Comparison of ENCODE assay signal across 8 mouse cellular contexts in the genomic region with DNA sequence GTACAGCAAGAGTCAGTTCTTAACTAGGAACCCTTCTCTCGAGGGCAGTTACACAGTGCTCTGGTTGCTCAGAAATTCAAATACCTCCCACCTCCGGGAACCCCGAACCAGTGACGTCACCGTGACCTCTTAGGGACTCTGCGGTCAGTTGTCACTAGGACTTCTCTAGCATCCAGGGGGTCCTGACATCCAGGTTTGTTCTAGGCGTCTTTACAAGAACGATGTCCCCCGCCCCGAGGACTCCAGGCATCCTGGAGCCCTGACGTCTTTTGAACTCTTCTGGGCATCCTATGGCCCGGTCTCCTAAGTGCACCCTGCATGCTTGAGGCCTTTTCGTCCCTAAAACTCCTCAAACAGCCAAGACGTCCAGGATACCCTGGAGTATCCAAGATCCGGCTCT. TPM values are rescaled to one million over a fixed set of nuclear protein-coding genes. Genes with fewer than 3 reads are reported as not detected.
A peak's percentile ranks its signal among the peaks of the same experiment; 100 is the strongest.
DNase-seq lines count a peak whose midpoint lies in the region; ATAC-seq and TF ChIP-seq lines count a peak whose summit lies in the region.

No protein-coding gene starts in this region.

- peak overlapping the region; percentile 58 for H3K4me2 ChIP-seq in forebrain, embryonic 11.5 days (ENCODE audit: low read depth, low read length, severe bottlenecking)
- peak overlapping the region; percentile 79 for H3K4me2 ChIP-seq in kidney, embryonic 14.5 days (replicated peaks; ENCODE audit: low read depth, low read length)

- no peak for TF ChIP-seq POLR2A in spleen, adult 2 months (IDR thresholded peaks at IDR 0.05; ENCODE audit: low read depth, low read length)

- TF ChIP-seq CTCF in spleen, adult 2 months (IDR thresholded peaks at IDR 0.05; ENCODE audit: extremely low read depth, insufficient read depth, insufficient read length, insufficient replicate concordance), result no peak

- WGBS in forebrain, embryonic 11.5 days, result under 1% methylated on average over 15 of the region's 15 CpGs
- under 1% methylated on average over 15 of the region's 15 CpGs for WGBS in kidney, embryonic 14.5 days
- under 1% methylated on average over 15 of the region's 15 CpGs for WGBS in spleen, adult 2 months

- H3K27ac ChIP-seq in forebrain, embryonic 11.5 days (ENCODE audit: low read depth, low read length), result peak overlapping the region; percentile 37; the same call in 1 of the 2 replicates
- H3K27ac ChIP-seq in kidney, embryonic 14.5 days (ENCODE audit: low read depth, low read length), result peak overlapping the region; percentile 82
- H3K27ac ChIP-seq in spleen, adult 2 months (ENCODE audit: insufficient read depth, low read length), result peak overlapping the region; percentile 75

- H3K9ac ChIP-seq in forebrain, embryonic 11.5 days (ENCODE audit: low read length), result peak overlapping the region; percentile 77
- H3K9ac ChIP-seq in kidney, embryonic 14.5 days (ENCODE audit: low read depth, low read length), result peak overlapping the region; percentile 88

- DNase-seq in ovary, postnatal 10 days (ENCODE audit: low spot score), result peak; percentile 1
- no peak for DNase-seq in ovary, postnatal 36 days (ENCODE audit: low spot score)
- peak; percentile 56 for DNase-seq in c-Kit-negative CD71-positive TER-119-positive erythroid progenitor cells, embryonic 14.5 days (ENCODE audit: low read depth, low spot score)
- DNase-seq in forebrain, embryonic 11.5 days (ENCODE audit: low spot score), result no peak
- peak; percentile 36 for DNase-seq in lung, postnatal 10 days
- peak; percentile 17 to 37 for DNase-seq in spleen, adult 2 months (ENCODE audit: low read depth in 1 of 2, low spot score in 2 of 2)
- DNase-seq in layer of hippocampus, adult 9-10 months (ENCODE audit: low spot score), result no peak

- no peak; the same call in 1 of the 2 replicates for ATAC-seq in forebrain, embryonic 11.5 days (replicated peaks; ENCODE audit: low FRiP score)
- ATAC-seq in kidney, embryonic 14.5 days (ENCODE audit: low FRiP score, low TSS enrichment), result no peak

- no peaks in the 10 kb centered on the region for H3K9me3 ChIP-seq in forebrain, embryonic 11.5 days (ENCODE audit: control insufficient read depth, low read length)
- no peaks in the 10 kb centered on the region for H3K9me3 ChIP-seq in kidney, embryonic 14.5 days (ENCODE audit: control insufficient read depth, low read length)

- H3K27me3 ChIP-seq in forebrain, embryonic 11.5 days (ENCODE audit: control insufficient read depth, insufficient read depth, low read length), result no peaks in the 10 kb centered on the region
- no peaks in the 10 kb centered on the region for H3K27me3 ChIP-seq in kidney, embryonic 14.5 days (ENCODE audit: control insufficient read depth, insufficient read depth, low read length)
- no peaks in the 10 kb centered on the region for H3K27me3 ChIP-seq in spleen, adult 2 months (ENCODE audit: control insufficient read depth, insufficient read depth, low read length)

- no peaks in the 10 kb centered on the region for H3K4me1 ChIP-seq in forebrain, embryonic 11.5 days (replicated peaks; ENCODE audit: control insufficient read depth, insufficient read depth, low read length)
- peaks cover 9% of the 10 kb centered on the region for H3K4me1 ChIP-seq in kidney, embryonic 14.5 days (ENCODE audit: control insufficient read depth, insufficient read depth, low read length)
- peaks cover 3% of the 10 kb centered on the region; the same call in 1 of the 2 replicates for H3K4me1 ChIP-seq in spleen, adult 2 months (ENCODE audit: control insufficient read depth, insufficient read depth, insufficient read length)

- H3K4me3 ChIP-seq in forebrain, embryonic 11.5 days (ENCODE audit: low read depth, low read length), result peak overlapping the region; percentile 79
- H3K4me3 ChIP-seq in kidney, embryonic 14.5 days (ENCODE audit: low read length), result peak overlapping the region; percentile 89
- peak overlapping the region; percentile 75 for H3K4me3 ChIP-seq in spleen, adult 2 months (ENCODE audit: extremely low read depth, insufficient read depth, insufficient read length)

- peaks cover 3% of the 10 kb centered on the region; the same call in 1 of the 2 replicates for H3K36me3 ChIP-seq in forebrain, embryonic 11.5 days (ENCODE audit: control insufficient read depth, insufficient read depth, low read length)
- H3K36me3 ChIP-seq in kidney, embryonic 14.5 days (ENCODE audit: control insufficient read depth, insufficient read depth, low read length), result peaks cover 28% of the 10 kb centered on the region
- peaks cover 18% of the 10 kb centered on the region for H3K36me3 ChIP-seq in spleen, adult 2 months (ENCODE audit: control insufficient read depth, insufficient read depth, low read length)

RNA-seq across cellular contexts. Expression of gene Gm45902, which starts 0.5 kb away (rescaled TPM):
- polyA plus RNA-seq in forebrain, embryonic 11.5 days (2014; fragmentation: Nextera tagmentation; extraction: Ambion mirVana), result 9.3 and 10.1 TPM in 2 replicates
- polyA plus RNA-seq in kidney, embryonic 14.5 days (2014; fragmentation: Nextera tagmentation; extraction: Ambion mirVana), result 3.6 and 7.3 TPM in 2 replicates
- 1.4 and 1.5 TPM in 2 replicates for polyA plus RNA-seq in spleen, adult 2 months (2012; rRNA removed)

RNA-seq across cellular contexts. Expression of gene Hspa14, which starts 0.5 kb away (rescaled TPM):
- 122 and 126 TPM in 2 replicates for polyA plus RNA-seq in forebrain, embryonic 11.5 days (2014; fragmentation: Nextera tagmentation; extraction: Ambion mirVana)
- polyA plus RNA-seq in kidney, embryonic 14.5 days (2014; fragmentation: Nextera tagmentation; extraction: Ambion mirVana), result 105 and 119 TPM in 2 replicates
- polyA plus RNA-seq in spleen, adult 2 months (2012; rRNA removed), result 22.0 and 23.0 TPM in 2 replicates

RNA-seq across cellular contexts. Expression of gene Cdnf, which starts 0.8 kb away (rescaled TPM):
- 0.44 TPM in 1 of 2 replicates, not detected in the other for polyA plus RNA-seq in forebrain, embryonic 11.5 days (2014; fragmentation: Nextera tagmentation; extraction: Ambion mirVana)
- 0.23 TPM in 1 of 2 replicates, not detected in the other for polyA plus RNA-seq in kidney, embryonic 14.5 days (2014; fragmentation: Nextera tagmentation; extraction: Ambion mirVana)
- 0.22 and 0.35 TPM in 2 replicates for polyA plus RNA-seq in spleen, adult 2 months (2012; rRNA removed)

RNA-seq across cellular contexts. Expression of gene Suv39h2, which starts 37.2 kb away (rescaled TPM):
- polyA plus RNA-seq in forebrain, embryonic 11.5 days (2014; fragmentation: Nextera tagmentation; extraction: Ambion mirVana), result 49.3 and 51.0 TPM in 2 replicates
- polyA plus RNA-seq in kidney, embryonic 14.5 days (2014; fragmentation: Nextera tagmentation; extraction: Ambion mirVana), result 25.1 and 28.8 TPM in 2 replicates
- polyA plus RNA-seq in spleen, adult 2 months (2012; rRNA removed), result 0.58 and 1.1 TPM in 2 replicates

RNA-seq across cellular contexts. Expression of gene Fam107b, which starts 58.2 kb away (rescaled TPM):
- polyA plus RNA-seq in forebrain, embryonic 11.5 days (2014; fragmentation: Nextera tagmentation; extraction: Ambion mirVana), result 53.0 and 56.7 TPM in 2 replicates
- 40.9 and 77.0 TPM in 2 replicates for polyA plus RNA-seq in kidney, embryonic 14.5 days (2014; fragmentation: Nextera tagmentation; extraction: Ambion mirVana)
- 25.9 and 46.4 TPM in 2 replicates for polyA plus RNA-seq in spleen, adult 2 months (2012; rRNA removed)

Comparison
In these comparisons a context has a peak if more than half of its experiments do, and no peak if none do; other contexts are left out.
1. DNase-seq: peak in ovary, postnatal 10 days (single experiment), c-Kit-negative CD71-positive TER-119-positive erythroid progenitor cells, embryonic 14.5 days (single experiment), lung, postnatal 10 days (single experiment) and spleen, adult 2 months (2 of 2); none in ovary, postnatal 36 days (single experiment), forebrain, embryonic 11.5 days (single experiment) and layer of hippocampus, adult 9-10 months (single experiment).
2. Peak in every context shown above with its lines, with median percentiles within 50 percentile points of each other: H3K27ac ChIP-seq and H3K4me3 ChIP-seq.